Mouse (Mus musculus) midbrain, postnatal 0 days (tissue): Measurements from ENCODE around the gene Mmp27. TPM values are rescaled to one million over a fixed set of nuclear protein-coding genes. Genes with fewer than 3 reads are reported as not detected.

ENCODE experiments used
- ATAC-seq: fragments of 200-750 bp; cut with Nextera tagmentation; 2 replicates; pipeline ENCODE4 v1.8.0; 2017; ENCODE audit warnings: moderate number of reproducible peaks, mild to moderate bottlenecking, moderate TSS enrichment, moderate library complexity; ENCODE audit not compliant: low FRiP score
- DNase-seq: peaks from one replicate; pipeline ENCODE4 v3.0.0-alpha.2; 2015; ENCODE audit warnings: low spot score
- H3K27ac ChIP-seq: fragments of 300-500 bp; sonication (generic); 2 replicates; pipeline ENCODE4 v1.5.1; 2014; ENCODE audit warnings: low read depth, mild to moderate bottlenecking, low read length, mixed read lengths
- H3K27me3 ChIP-seq: fragments of 300-500 bp; sonication (generic); 2 replicates; pipeline ENCODE4 v1.6.1; 2014; ENCODE audit warnings: low read length, control low read depth, mixed read lengths; ENCODE audit not compliant: insufficient read depth
- H3K36me3 ChIP-seq: fragments of 300-500 bp; sonication (generic); 2 replicates; pipeline ENCODE4 v1.6.1; 2014; ENCODE audit warnings: low read length, control low read depth, mixed read lengths; ENCODE audit not compliant: insufficient read depth
- H3K4me1 ChIP-seq: fragments of 300-500 bp; sonication (generic); 2 replicates; pipeline ENCODE4 v1.6.1; 2014; ENCODE audit warnings: mild to moderate bottlenecking, control low read depth, antibody characterized with exemption, low read length, mixed read lengths; ENCODE audit not compliant: insufficient read depth
- H3K4me2 ChIP-seq: fragments of 300-500 bp; sonication (generic); 2 replicates; pipeline ENCODE4 v1.6.1; 2014; ENCODE audit warnings: low read depth, mild to moderate bottlenecking, low read length, mixed read lengths; ENCODE audit not compliant: poor library complexity, severe bottlenecking
- H3K4me3 ChIP-seq: fragments of 300-500 bp; sonication (generic); 2 replicates; pipeline ENCODE4 v1.5.1; 2014; ENCODE audit warnings: low read depth, mild to moderate bottlenecking, low read length, moderate library complexity
- H3K9ac ChIP-seq: fragments of 300-500 bp; sonication (generic); replicated peaks from 2 replicates; pipeline ENCODE4 v1.6.1; 2014; ENCODE audit warnings: mild to moderate bottlenecking, low read length, moderate library complexity, mixed read lengths; ENCODE audit not compliant: poor library complexity, severe bottlenecking
- H3K9me3 ChIP-seq: fragments of 300-500 bp; sonication (generic); 2 replicates; pipeline ENCODE4 v1.6.1; 2016; ENCODE audit warnings: low read length, control low read depth
- CTCF ChIP-seq: IDR thresholded peaks from 2 replicates; pipeline ENCODE4 v1.5.1; 2016; ENCODE audit warnings: antibody characterized with exemption, mild to moderate bottlenecking
- WGBS: fragments of 180-500 bp; shearing (Covaris S2); extraction: QIAGEN DNeasy Blood & Tissue Kit; methylation state at CpG from one replicate; pipeline ENCODE4 v1.1.7; 2014; 5-methylcytosine and 5-hydroxymethylcytosine counted together
- polyA plus RNA-seq: library from polyadenylated mRNA; unstranded; fragments of >200 nt; fragmentation: Nextera tagmentation; extraction: Ambion mirVana; gene quantifications from 2 replicates; pipeline ENCODE4 v1.2.1, GENCODE M21; 2015
- total RNA-seq: library from RNA; depleted of rRNA; stranded (reverse); fragments of >200 nt; gene quantifications from 2 replicates; pipeline ENCODE4 v1.2.3, GENCODE M21; 2014

Mmp27 gene
- total and polyA plus RNA-seq, 2 experiments from 2014 or later, result not detected

DNA sequence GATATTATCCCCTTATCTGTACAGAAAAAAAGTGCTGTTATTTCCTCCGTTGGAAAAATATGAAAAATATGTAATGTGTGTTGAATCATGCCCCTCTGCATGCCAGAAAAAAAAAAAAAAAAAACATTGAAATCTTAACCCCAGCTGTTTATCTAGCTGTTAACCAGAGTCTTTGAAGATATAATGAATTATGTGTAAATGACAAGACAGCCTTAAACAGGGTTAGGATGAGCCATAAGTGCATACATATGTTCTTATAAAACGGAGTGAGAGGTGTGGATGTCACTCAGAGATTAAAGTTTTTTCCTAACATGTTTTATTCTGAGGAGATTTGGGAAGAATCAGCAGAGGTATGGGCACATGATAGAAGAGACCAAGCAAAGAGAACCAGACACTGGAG lies 3.3 kb upstream of the Mmp27 start:
- H3K27me3 ChIP-seq, result no peaks in the 10 kb centered on the region
- ATAC-seq, result no peak
- no peak overlapping the region for H3K4me2 ChIP-seq
- no peaks in the 10 kb centered on the region for H3K36me3 ChIP-seq
- no peaks in the 10 kb centered on the region for H3K4me1 ChIP-seq
- TF ChIP-seq CTCF, result no peak
- 80% methylated on average over 2 of the region's 2 CpGs for WGBS
- DNase-seq, result no peak
- H3K9ac ChIP-seq, result no peak overlapping the region
- no peak overlapping the region for H3K27ac ChIP-seq
- no peak overlapping the region for H3K4me3 ChIP-seq
- H3K9me3 ChIP-seq, result no peaks in the 10 kb centered on the region

DNA sequence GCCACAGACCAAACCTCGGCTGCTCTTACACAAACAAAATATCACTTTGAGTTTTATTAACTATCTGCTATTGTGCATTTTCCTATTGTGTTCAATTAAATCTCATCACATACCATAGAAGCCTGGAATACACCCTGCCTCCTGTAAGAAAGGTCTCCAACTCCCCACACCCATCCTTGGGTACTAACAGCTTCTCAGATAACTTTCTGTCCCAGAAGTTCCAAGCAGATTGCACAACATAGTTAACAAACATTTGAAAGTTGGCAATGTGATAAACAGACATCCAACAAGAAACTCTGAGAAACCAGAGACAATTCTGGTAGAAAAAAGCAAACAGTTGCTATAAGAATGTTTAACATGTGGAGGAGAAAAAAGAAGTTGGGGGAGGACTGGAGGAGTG lies 711 bp upstream of the Mmp27 start:
- no peaks in the 10 kb centered on the region for H3K36me3 ChIP-seq
- H3K4me3 ChIP-seq, result no peak overlapping the region
- no peak for ATAC-seq
- no peaks in the 10 kb centered on the region for H3K9me3 ChIP-seq
- TF ChIP-seq CTCF, result no peak
- no peaks in the 10 kb centered on the region for H3K4me1 ChIP-seq
- no peak overlapping the region for H3K9ac ChIP-seq
- no peak overlapping the region for H3K27ac ChIP-seq
- H3K4me2 ChIP-seq, result no peak overlapping the region
- WGBS, result 97% methylated on average over 1 of the region's 1 CpGs
- H3K27me3 ChIP-seq, result no peaks in the 10 kb centered on the region
- DNase-seq, result no peak

DNA sequence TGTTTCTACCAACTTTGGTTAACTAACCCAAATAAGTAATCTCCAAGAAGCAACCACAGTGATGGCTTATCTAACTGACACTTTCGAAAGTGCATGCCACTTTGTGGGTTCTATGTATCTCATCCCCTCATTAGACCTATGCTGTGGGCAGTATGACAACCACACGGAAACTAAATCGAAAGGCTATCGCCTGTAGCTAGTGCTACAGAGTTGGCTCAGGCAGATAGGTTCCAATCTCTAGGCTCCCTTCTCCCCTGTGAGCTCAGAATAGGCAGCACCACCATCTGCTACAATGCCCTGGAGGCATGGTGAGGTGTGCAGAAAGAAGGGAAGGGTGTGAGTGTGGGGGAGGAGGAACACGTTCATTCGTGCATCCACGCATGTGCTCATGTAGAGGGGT lies 992 bp downstream of the Mmp27 start:
- no peaks in the 10 kb centered on the region for H3K27me3 ChIP-seq
- no peaks in the 10 kb centered on the region for H3K36me3 ChIP-seq
- ATAC-seq, result no peak
- no peak for TF ChIP-seq CTCF
- no peak overlapping the region for H3K27ac ChIP-seq
- no peak overlapping the region for H3K4me3 ChIP-seq
- DNase-seq, result no peak
- H3K9me3 ChIP-seq, result no peaks in the 10 kb centered on the region
- no peaks in the 10 kb centered on the region for H3K4me1 ChIP-seq
- H3K4me2 ChIP-seq, result no peak overlapping the region
- no peak overlapping the region for H3K9ac ChIP-seq
- 92% methylated on average over 7 of the region's 7 CpGs for WGBS

DNA sequence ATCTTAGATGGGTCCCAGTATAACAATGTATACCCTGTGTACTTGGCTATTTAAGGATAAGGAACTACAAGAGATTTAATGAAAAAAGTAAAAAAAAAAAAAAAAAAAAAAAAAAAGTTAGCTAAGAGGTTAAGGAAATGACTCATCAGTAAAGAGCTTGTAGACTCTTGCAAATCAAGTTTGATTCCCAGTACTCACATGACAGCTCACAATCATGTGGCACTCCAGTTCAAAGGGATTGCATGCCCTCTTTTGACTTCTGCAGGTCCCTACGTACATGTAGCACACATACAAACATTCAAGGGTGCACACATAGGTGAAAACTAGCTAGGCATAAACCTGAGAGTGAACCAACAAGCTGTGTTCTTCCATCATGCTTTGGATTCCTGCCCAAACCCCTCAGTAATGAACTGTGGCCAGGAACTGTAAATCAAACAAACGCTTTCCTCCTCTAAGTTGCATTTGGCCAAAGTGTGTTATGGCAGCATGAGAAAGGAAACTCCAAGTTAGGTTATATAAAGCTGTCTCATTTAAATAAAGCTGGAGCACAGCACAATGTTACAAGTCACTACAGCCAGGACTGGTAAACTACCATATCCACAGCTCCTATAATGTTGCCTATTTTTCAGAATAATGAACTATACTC lies 1.6 kb downstream of the Mmp27 start:
- no peaks in the 10 kb centered on the region for H3K4me1 ChIP-seq
- DNase-seq (no peak), ATAC-seq (no peak)
- no peaks in the 10 kb centered on the region for H3K9me3 ChIP-seq
- H3K27ac ChIP-seq, result no peak overlapping the region
- TF ChIP-seq CTCF, result no peak
- 80% methylated on average over 2 of the region's 2 CpGs for WGBS
- H3K9ac ChIP-seq, result no peak overlapping the region
- H3K4me3 ChIP-seq, result no peak overlapping the region
- H3K4me2 ChIP-seq, result no peak overlapping the region
- H3K36me3 ChIP-seq, result no peaks in the 10 kb centered on the region
- no peaks in the 10 kb centered on the region for H3K27me3 ChIP-seq

DNA sequence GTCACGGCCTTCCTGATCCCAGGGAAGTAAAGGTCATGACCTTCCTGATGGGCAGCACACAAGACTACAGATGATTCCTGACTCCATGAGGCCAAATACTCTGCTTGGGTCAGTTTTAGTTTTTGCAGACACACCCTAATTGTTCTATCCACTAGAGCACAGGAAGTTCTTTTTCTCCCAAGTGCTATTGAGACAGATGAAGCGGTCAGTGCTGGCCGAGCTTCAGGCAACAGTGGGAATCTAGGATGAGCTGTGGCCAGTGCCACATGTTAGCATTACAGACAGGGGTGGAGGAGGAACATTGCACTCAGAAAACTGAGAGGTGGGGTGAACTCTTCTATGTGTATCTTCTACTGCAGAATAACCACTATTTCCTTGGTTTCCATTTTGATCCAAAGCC lies 4.3 kb downstream of the Mmp27 start:
- no peaks in the 10 kb centered on the region for H3K36me3 ChIP-seq
- no peak overlapping the region for H3K4me3 ChIP-seq
- no peaks in the 10 kb centered on the region for H3K27me3 ChIP-seq
- no peak overlapping the region for H3K27ac ChIP-seq
- DNase-seq (no peak), ATAC-seq (no peak)
- no peaks in the 10 kb centered on the region for H3K9me3 ChIP-seq
- H3K9ac ChIP-seq, result no peak overlapping the region
- TF ChIP-seq CTCF, result no peak
- WGBS, result 82% methylated on average over 3 of the region's 3 CpGs
- no peak overlapping the region for H3K4me2 ChIP-seq
- no peaks in the 10 kb centered on the region for H3K4me1 ChIP-seq

DNA sequence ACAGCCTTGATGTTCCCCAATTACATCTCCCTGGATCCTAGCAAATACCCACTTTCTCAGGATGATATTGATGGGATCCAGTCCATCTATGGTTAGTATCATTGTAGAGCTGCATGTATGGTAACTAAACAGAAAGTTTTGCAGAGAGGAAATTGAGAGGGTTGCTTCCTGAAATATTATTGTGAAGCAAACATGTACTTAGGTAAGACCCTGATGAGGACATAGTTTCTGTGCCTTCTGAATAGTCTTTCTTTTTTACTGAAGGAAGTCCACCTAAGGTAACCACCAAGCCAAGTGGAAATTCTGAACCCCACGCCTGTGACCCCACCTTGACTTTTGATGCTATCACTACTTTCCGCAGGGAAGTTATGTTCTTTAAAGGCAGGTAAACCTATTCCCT lies 6.2 kb downstream of the Mmp27 start:
- Histone ChIP-seq H3K4me1 (no peaks in the 10 kb centered on the region), H3K36me3 (no peaks in the 10 kb centered on the region), H3K9me3 (no peaks in the 10 kb centered on the region), H3K4me3 (no peak overlapping the region), H3K27me3 (no peaks in the 10 kb centered on the region), H3K9ac (no peak overlapping the region), H3K27ac (no peak overlapping the region), H3K4me2 (no peak overlapping the region)
- ATAC-seq (no peak), DNase-seq (no peak)
- no peak for TF ChIP-seq CTCF
- WGBS, result 91% methylated on average over 2 of the region's 2 CpGs
